Mouse (Mus musculus): ENCODE results near the gene Rps27.
A peak's percentile ranks its signal among the peaks of the same experiment; 100 is the strongest.

DNA sequence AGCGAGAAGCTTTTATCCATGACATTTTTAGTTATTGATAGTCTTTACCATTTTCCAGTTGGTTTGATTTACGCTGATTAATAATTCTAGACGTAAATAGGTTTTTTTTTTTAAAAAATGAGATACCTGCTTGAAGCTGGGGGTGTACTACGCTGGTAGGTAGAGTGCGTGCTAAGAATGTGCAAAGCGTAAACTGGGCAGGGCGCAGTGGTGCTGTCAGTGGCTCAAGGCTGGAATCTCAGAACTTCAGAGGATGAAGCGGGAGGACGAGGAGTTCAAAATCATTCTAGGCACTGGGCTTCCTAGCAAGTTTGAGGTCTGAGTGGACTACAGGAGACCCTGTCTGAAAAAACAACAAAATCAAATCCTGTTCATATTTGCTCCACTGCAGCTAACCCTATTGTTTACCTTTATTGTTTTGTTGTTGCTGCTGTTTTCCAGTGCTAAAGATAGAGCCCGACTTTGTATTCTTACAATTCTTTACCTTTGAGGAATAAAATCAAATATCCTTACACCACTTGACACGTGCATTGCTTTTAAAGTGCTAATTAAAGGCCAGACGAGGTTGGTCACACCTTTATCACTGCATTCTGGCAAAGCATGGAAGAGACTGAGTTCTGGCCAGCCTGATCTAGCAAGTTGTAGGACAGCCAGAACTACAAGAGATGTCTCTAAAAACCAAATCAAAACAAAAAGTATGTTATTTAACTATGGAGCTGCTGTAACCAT, 669 bp upstream of the Rps27 start:
- no peak for TF ChIP-seq KAT2A (conservative IDR thresholded peaks at IDR 0.05; ENCODE audit: low read depth, low read length)
- TF ChIP-seq MEF2A (IDR thresholded peaks at IDR 0.05; ENCODE audit: extremely low read depth, insufficient replicate concordance, low read depth, low read length, poor library complexity, severe bottlenecking) = no peak
- no peak for TF ChIP-seq CHD2 (IDR thresholded peaks at IDR 0.05; ENCODE audit: low read length)
- TF ChIP-seq MAX (IDR thresholded peaks at IDR 0.05; ENCODE audit: low read length) = peak; percentile 64; the same call in 1 of the 2 replicates
- TF ChIP-seq CTCF (IDR thresholded peaks at IDR 0.05 in 2 of 3, conservative IDR thresholded peaks at IDR 0.05 in 1 of 3; ENCODE audit: control insufficient read depth in 1 of 3, insufficient read depth in 1 of 3, low read depth in 2 of 3, low read length in 3 of 3, poor library complexity in 1 of 3, severe bottlenecking in 1 of 3) = no peak; a peak in 1 of 6 replicates
- no peak for TF ChIP-seq EP300 (IDR thresholded peaks at IDR 0.05; ENCODE audit: low read depth in 1 of 2, low read length in 2 of 2)
- TF ChIP-seq SMC3 (IDR thresholded peaks at IDR 0.05; ENCODE audit: low read depth, low read length) = no peak
- no peak for TF ChIP-seq HCFC1 (IDR thresholded peaks at IDR 0.05; ENCODE audit: low read depth, low read length)
- no peak for TF ChIP-seq ZC3H11A (IDR thresholded peaks at IDR 0.05; ENCODE audit: low read depth, low read length)
- no peak for TF ChIP-seq POLR2A (IDR thresholded peaks at IDR 0.05; ENCODE audit: control insufficient read depth in 1 of 2, insufficient read depth in 1 of 2, low read depth in 1 of 2, low read length in 2 of 2, poor library complexity in 1 of 2)
- no peak for TF ChIP-seq ZKSCAN1 (IDR thresholded peaks at IDR 0.05; ENCODE audit: low read depth, low read length)

Data from MEL (cell line).